Mouse (Mus musculus): ENCODE measurements around the gene Endov.
A peak's percentile ranks its signal among the peaks of the same experiment; 100 is the strongest.

The Endov gene

GRCm38 (mm10) chr11:119490861-119491689 is at the start of gene Endov:
Gene Endov, plus strand, starts transcription at chr11:119491347.
- DNase-seq (ENCODE audit: low spot score in 2 of 2): peak; percentile 99

- no peak for DNase-seq (ENCODE audit: low spot score in 2 of 2)
Observed at GRCm38 (mm10) chr11:119442199-119442598, 48.9 kb upstream of the Endov start.

- DNase-seq (ENCODE audit: low spot score in 2 of 2): no peak
Observed at GRCm38 (mm10) chr11:119443442-119443841, 47.7 kb upstream of the Endov start.

GRCm38 (mm10) chr11:119456097-119456496 is 35.0 kb upstream of the Endov start:
- DNase-seq (ENCODE audit: low spot score in 2 of 2): no peak

GRCm38 (mm10) chr11:119477876-119478275 is 13.3 kb upstream of the Endov start:
- no peak for DNase-seq (ENCODE audit: low spot score in 2 of 2)

GRCm38 (mm10) chr11:119491690-119492087 is 542 bp downstream of the Endov start:
- no peak for DNase-seq (ENCODE audit: low spot score in 2 of 2)

- no peak for DNase-seq (ENCODE audit: low spot score in 2 of 2)
Observed at GRCm38 (mm10) chr11:119492830-119493229, 1.7 kb downstream of the Endov start.

GRCm38 (mm10) chr11:119493516-119493915 is 2.4 kb downstream of the Endov start:
- DNase-seq (ENCODE audit: low spot score in 2 of 2): no peak

GRCm38 (mm10) chr11:119496147-119496546 is 5.0 kb downstream of the Endov start:
- no peak for DNase-seq (ENCODE audit: low spot score in 2 of 2)

GRCm38 (mm10) chr11:119497451-119497850 is 6.3 kb downstream of the Endov start:
- DNase-seq (ENCODE audit: low spot score in 2 of 2): no peak

GRCm38 (mm10) chr11:119499297-119499696 is 8.2 kb downstream of the Endov start:
- DNase-seq (ENCODE audit: low spot score in 2 of 2): no peak

GRCm38 (mm10) chr11:119500011-119500410 is 8.9 kb downstream of the Endov start:
- no peak for DNase-seq (ENCODE audit: low spot score in 2 of 2)

- peak in 1 of 2 experiments; percentile 69 for DNase-seq (ENCODE audit: low spot score in 2 of 2)
Observed at GRCm38 (mm10) chr11:119503675-119504074, 12.5 kb downstream of the Endov start.

- no peak for DNase-seq (ENCODE audit: low spot score in 2 of 2)
Observed at GRCm38 (mm10) chr11:119506386-119506785, 15.2 kb downstream of the Endov start.

GRCm38 (mm10) chr11:119507772-119508171 is 16.6 kb downstream of the Endov start:
- DNase-seq (ENCODE audit: low spot score in 2 of 2): no peak

GRCm38 (mm10) chr11:119509165-119509776 is 18.1 kb downstream of the Endov start:
- no peak for DNase-seq (ENCODE audit: low spot score in 2 of 2)

GRCm38 (mm10) chr11:119513038-119513659 is 22.0 kb downstream of the Endov start:
- DNase-seq (ENCODE audit: low spot score in 2 of 2): no peak

GRCm38 (mm10) chr11:119514108-119514860 is 23.1 kb downstream of the Endov start:
- no peak for DNase-seq (ENCODE audit: low spot score in 2 of 2)

- peak in 1 of 2 experiments; percentile 52 for DNase-seq (ENCODE audit: low spot score in 2 of 2)
Observed at GRCm38 (mm10) chr11:119514967-119515636, 24.0 kb downstream of the Endov start.

- peak in 1 of 2 experiments; percentile 53 for DNase-seq (ENCODE audit: low spot score in 2 of 2)
Observed at GRCm38 (mm10) chr11:119515823-119516676, 24.9 kb downstream of the Endov start.
